Mouse (Mus musculus) thymus, adult 2 months (tissue): Measurements from ENCODE around the gene Spsb2.

Source experiments
- CTCF ChIP-seq: fragments of 200-500 bp; IDR thresholded peaks from 2 replicates; pipeline ENCODE4 v1.5.1; 2012; ENCODE audit warnings: mild to moderate bottlenecking, control low read depth, low read length, moderate library complexity, borderline replicate concordance; ENCODE audit not compliant: control insufficient read depth, poor library complexity, insufficient read depth; ENCODE audit errors: extremely low read depth
- POLR2A ChIP-seq: fragments of 200-500 bp; IDR thresholded peaks from 2 replicates; pipeline ENCODE4 v1.6.1; 2012; ENCODE audit warnings: mild to moderate bottlenecking, low read length, control low read depth, moderate library complexity; ENCODE audit not compliant: control insufficient read depth, poor library complexity, insufficient read depth; ENCODE audit errors: extremely low read depth

DNA sequence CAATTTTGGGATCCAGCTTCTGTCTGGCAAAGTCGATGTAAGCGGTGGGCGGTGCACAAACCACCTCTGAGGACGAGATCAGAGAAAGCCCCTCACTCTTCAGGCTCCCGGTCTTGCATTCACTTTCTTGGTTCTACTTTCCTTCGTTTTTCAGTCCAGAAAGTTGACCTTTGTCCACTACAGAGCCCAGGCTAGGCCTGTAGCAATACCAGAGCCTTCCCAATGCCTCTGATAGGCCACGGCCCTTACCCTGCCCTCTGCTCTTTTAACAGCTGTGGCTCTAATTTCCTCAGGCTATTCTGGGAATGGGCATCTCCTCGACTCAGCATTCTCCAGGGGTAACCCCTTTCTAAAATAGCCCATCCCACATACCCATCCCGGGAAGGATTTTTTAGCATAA is 4.4 kb downstream of the Spsb2 start:
- TF ChIP-seq CTCF = no peak
- no peak for TF ChIP-seq POLR2A
